Mouse (Mus musculus) neutrophil, adult 59 days (primary cell): ENCODE measurements around the gene Olfr1472. TPM values are rescaled to one million over a fixed set of nuclear protein-coding genes. Genes with fewer than 3 reads are reported as not detected.

Source experiments
- total RNA-seq, 2 experiments: library from RNA; stranded (reverse); gene quantifications; 1 replicate in 1 of 2; 2 replicates in 1 of 2; pipeline ENCODE4 v1.2.4; 2023

Olfr1472 gene
- not detected for total RNA-seq

DNA sequence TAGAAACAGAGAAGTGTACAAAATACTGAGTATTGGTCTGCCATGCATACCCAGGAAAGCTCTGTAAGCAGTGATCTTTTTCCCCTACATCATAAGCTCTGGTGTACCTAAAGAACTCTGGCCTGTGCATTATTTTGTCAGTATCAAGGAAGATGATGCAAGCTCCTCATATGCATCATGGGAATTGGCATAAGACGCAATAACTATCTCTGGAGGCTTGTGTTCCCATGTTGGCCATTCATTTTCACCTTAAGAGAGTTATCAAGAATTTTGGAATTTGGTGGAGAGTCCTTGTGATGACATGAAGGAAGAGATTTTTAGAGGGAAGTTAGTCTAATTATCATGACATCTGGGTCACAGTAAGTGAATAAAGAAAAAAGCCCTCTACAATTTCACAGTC is at the start of gene Olfr1472:
TSS of gene Olfr1472 (minus strand) at position 101 of the 400 bp plus-strand sequence.

DNA sequence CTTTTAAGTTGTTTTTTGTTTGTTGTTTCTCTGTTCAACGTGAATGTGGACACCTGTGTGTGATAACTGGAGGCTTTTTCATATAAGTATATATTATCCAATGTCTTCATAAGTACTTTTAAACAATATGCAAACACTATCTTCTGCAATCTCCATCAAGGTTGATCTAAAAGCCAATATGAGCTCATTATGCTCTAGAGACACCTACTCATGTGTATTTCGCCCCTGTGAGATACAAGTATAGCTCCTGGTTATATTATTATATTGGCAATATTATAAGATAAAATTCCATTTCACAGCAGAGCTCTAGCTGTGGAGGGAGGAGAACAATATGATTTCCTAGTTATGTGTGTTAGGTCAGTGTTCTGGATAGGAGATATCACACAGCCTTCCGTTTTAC is 44.4 kb upstream of the Olfr1472 start, which contains the start of gene Olfr1477:
TSS of gene Olfr1477 (plus strand) at position 301 of the 400 bp plus-strand sequence.

GRCm38 (mm10) chr19:13480096-13480495 is 24.2 kb upstream of the Olfr1472 start, which contains the start of gene Olfr1475:
Gene Olfr1475 (minus strand): TSS chr19:13480196.

DNA sequence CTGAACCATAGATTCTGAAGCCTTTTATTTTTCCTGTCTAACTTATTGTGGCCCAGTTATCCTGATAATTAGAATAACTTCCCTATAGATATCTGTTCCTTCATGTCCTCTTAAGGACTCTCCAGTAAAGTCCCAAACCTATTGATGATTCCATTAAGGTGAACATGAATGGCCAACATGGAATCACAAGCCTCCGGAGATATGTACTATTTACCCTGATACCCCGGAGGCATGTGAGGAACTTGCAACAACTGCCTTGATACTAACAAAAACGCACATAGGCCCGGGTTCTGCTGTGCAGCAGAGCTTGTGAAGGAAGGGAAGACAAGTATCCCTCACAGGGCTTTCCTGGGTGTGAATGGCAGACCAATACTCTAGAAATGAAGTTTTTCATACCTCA is 13.4 kb upstream of the Olfr1472 start, which contains the start of gene Olfr1474:
TSS of gene Olfr1474 (plus strand) at position 301 of the 400 bp plus-strand sequence.

DNA sequence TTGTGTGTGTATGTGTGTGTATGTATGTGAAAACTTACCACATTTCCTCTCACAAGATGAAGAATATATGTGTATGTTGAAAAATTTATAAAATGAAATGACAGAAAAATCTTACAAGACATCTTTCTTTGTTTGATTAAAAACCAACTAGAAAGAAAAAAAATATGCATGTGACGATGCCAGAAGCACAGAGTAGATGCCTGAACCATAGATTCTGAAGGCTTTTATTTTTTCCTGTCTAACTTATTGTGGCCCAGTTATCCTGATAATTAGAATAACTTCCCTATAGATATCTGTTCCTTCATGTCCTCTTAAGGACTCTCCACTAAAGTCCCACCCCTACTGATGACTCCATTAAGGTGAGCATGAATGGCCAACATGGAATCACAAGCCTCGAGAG is 12.8 kb downstream of the Olfr1472 start, which contains the start of gene Olfr1471:
TSS of gene Olfr1471 (plus strand) at position 301 of the 400 bp plus-strand sequence.

GRCm38 (mm10) chr19:13407549-13407948 is 48.3 kb downstream of the Olfr1472 start, which contains the start of gene Olfr1469:
Gene Olfr1469 (plus strand): TSS chr19:13407849.

Other genes with a start within 250 kb of the Olfr1472 start
- not detected for gene Olfr1463, start 224.8 kb downstream of the Olfr1472 start, total RNA-seq
- gene Olfr1465, start 140.5 kb downstream of the Olfr1472 start, total RNA-seq, result not detected
- not detected for gene Olfr1466, start 117.2 kb downstream of the Olfr1472 start, total RNA-seq
- gene Olfr1467, start 93.8 kb downstream of the Olfr1472 start, total RNA-seq, result not detected
- gene Olfr1469, start 48.2 kb downstream of the Olfr1472 start, total RNA-seq, result not detected
- not detected for gene Olfr1471, start 12.7 kb downstream of the Olfr1472 start, total RNA-seq
- gene Olfr1474, start 13.5 kb upstream of the Olfr1472 start, total RNA-seq, result not detected
- gene Olfr1475, start 24.1 kb upstream of the Olfr1472 start, total RNA-seq, result not detected
- gene Olfr1477, start 44.5 kb upstream of the Olfr1472 start, total RNA-seq, result not detected
- gene Olfr1480, start 71.8 kb upstream of the Olfr1472 start, total RNA-seq, result not detected
- gene Olfr1484, start 127.4 kb upstream of the Olfr1472 start, total RNA-seq, result not detected
- not detected for gene Olfr1487, start 161.3 kb upstream of the Olfr1472 start, total RNA-seq
- not detected for gene Olfr1489, start 175.5 kb upstream of the Olfr1472 start, total RNA-seq
- not detected for gene Olfr1490, start 195.0 kb upstream of the Olfr1472 start, total RNA-seq
- not detected for gene Olfr1491, start 241.2 kb upstream of the Olfr1472 start, total RNA-seq